8 mouse cellular contexts compared by ENCODE assay signal in genomic region chr1:133267813-133268492, GRCm38 (mm10). TPM values are rescaled to one million over a fixed set of nuclear protein-coding genes. Genes with fewer than 3 reads are reported as not detected.
DNase-seq lines count a peak whose midpoint lies in the region; ATAC-seq and TF ChIP-seq lines count a peak whose summit lies in the region.

No protein-coding gene starts in this region.

- no peak overlapping the region for H3K4me3 ChIP-seq in kidney, adult 2 months (ENCODE audit: insufficient read depth, low read depth, low read length)
- no peak overlapping the region for H3K4me3 ChIP-seq in kidney, embryonic 14.5 days (ENCODE audit: low read length)
- no peak overlapping the region for H3K4me3 ChIP-seq in kidney, embryonic 15.5 days (replicated peaks)

- WGBS in kidney, adult 2 months, result 43% methylated on average over 10 of the region's 10 CpGs
- 33% methylated on average over 10 of the region's 10 CpGs for WGBS in kidney, embryonic 14.5 days
- 39% methylated on average over 10 of the region's 10 CpGs for whole genome bisulfite sequencing in kidney, embryonic 15.5 days

- H3K36me3 ChIP-seq in kidney, adult 2 months (ENCODE audit: control insufficient read depth, insufficient read depth, low read length), result peaks cover 8% of the 10 kb centered on the region
- peaks cover 2% of the 10 kb centered on the region; the same call in 1 of the 2 replicates for H3K36me3 ChIP-seq in kidney, embryonic 14.5 days (ENCODE audit: control insufficient read depth, insufficient read depth, low read length)
- H3K36me3 ChIP-seq in kidney, embryonic 15.5 days, result no peaks in the 10 kb centered on the region

- peak overlapping the region; percentile 9 for H3K27ac ChIP-seq in kidney, adult 2 months (ENCODE audit: insufficient read depth, low read depth, low read length)
- no peak overlapping the region for H3K27ac ChIP-seq in kidney, embryonic 14.5 days (ENCODE audit: low read depth, low read length)
- H3K27ac ChIP-seq in kidney, embryonic 15.5 days, result no peak overlapping the region

- peaks cover 31% of the 10 kb centered on the region for H3K4me1 ChIP-seq in kidney, adult 2 months (ENCODE audit: control insufficient read depth, insufficient read depth, low read length)
- H3K4me1 ChIP-seq in kidney, embryonic 14.5 days (ENCODE audit: control insufficient read depth, insufficient read depth, low read length), result peaks cover 8% of the 10 kb centered on the region; the same call in 1 of the 2 replicates
- H3K4me1 ChIP-seq in kidney, embryonic 15.5 days, result peaks cover 35% of the 10 kb centered on the region

- ATAC-seq in kidney, embryonic 14.5 days (ENCODE audit: low FRiP score, low TSS enrichment), result no peak
- peak; percentile 86 for ATAC-seq in erythroid progenitor cell, adult 5-6 weeks (replicated peaks; ENCODE audit: low FRiP score, poor library complexity, severe bottlenecking)
- ATAC-seq in kidney, embryonic 15.5 days (replicated peaks; ENCODE audit: low FRiP score), result no peak

- no peak overlapping the region for H3K4me2 ChIP-seq in kidney, embryonic 14.5 days (replicated peaks; ENCODE audit: low read depth, low read length)
- no peak overlapping the region for H3K4me2 ChIP-seq in kidney, embryonic 15.5 days

- no peak for TF ChIP-seq POLR2A in kidney, adult 2 months (IDR thresholded peaks at IDR 0.05; ENCODE audit: low read depth, low read length)

- TF ChIP-seq CTCF in kidney, adult 2 months (conservative IDR thresholded peaks at IDR 0.05; ENCODE audit: insufficient read depth, insufficient read length, low read depth, low read length), result no peak

- no peak overlapping the region for H3K9ac ChIP-seq in kidney, embryonic 14.5 days (ENCODE audit: low read depth, low read length)
- no peak overlapping the region for H3K9ac ChIP-seq in kidney, embryonic 15.5 days

- H3K9me3 ChIP-seq in kidney, embryonic 14.5 days (ENCODE audit: control insufficient read depth, low read length), result no peaks in the 10 kb centered on the region
- no peaks in the 10 kb centered on the region for H3K9me3 ChIP-seq in kidney, embryonic 15.5 days (replicated peaks)

- no peaks in the 10 kb centered on the region for H3K27me3 ChIP-seq in kidney, adult 2 months (replicated peaks; ENCODE audit: control insufficient read depth, insufficient read depth, low read length)
- no peaks in the 10 kb centered on the region for H3K27me3 ChIP-seq in kidney, embryonic 14.5 days (ENCODE audit: control insufficient read depth, insufficient read depth, low read length)
- H3K27me3 ChIP-seq in kidney, embryonic 15.5 days, result no peaks in the 10 kb centered on the region; the same call in 1 of the 2 replicates

- no peak for DNase-seq in kidney, adult 2 months
- DNase-seq in layer of hippocampus, postnatal 36 days, result peak; percentile 27 to 50
- DNase-seq in neural tube, embryonic 10.5 days (ENCODE audit: extremely low spot score, low spot score), result peak; percentile 34
- DNase-seq in lung, postnatal 36 days, result no peak
- no peak for DNase-seq in adrenal gland, adult 8-10 months

RNA-seq across cellular contexts. Expression of gene Golt1a, which starts 41.6 kb away (rescaled TPM):
- polyA plus RNA-seq in kidney, adult 2 months (2012; rRNA removed), result 18.1 and 18.9 TPM in 2 replicates
- 2.6 and 6.1 TPM in 2 replicates for polyA plus RNA-seq in kidney, embryonic 14.5 days (2014; fragmentation: Nextera tagmentation; extraction: Ambion mirVana)
- total RNA-seq in erythroid progenitor cell, adult 5-6 weeks (2015; ENCODE audit: low replicate concordance), result not detected in 2 replicates
- not detected in 2 replicates for total RNA-seq in erythroid progenitor cell, adult 5-6 weeks (2017; ENCODE audit: low replicate concordance)
- not detected for total RNA-seq in layer of hippocampus, postnatal 36 days (2021)
- 1 to 10 TPM in 2 of 4 experiments, not detected in 2; 1.2 to 1.9 TPM for total RNA-seq in adrenal gland, adult 8-10 months (2022)
- polyA plus RNA-seq in kidney, embryonic 15.5 days (2015; fragmentation: Nextera tagmentation; extraction: Ambion mirVana), result 4.5 and 5.2 TPM in 2 replicates

RNA-seq across cellular contexts. Expression of gene Kiss1, which starts 53.7 kb away (rescaled TPM):
- polyA plus RNA-seq in kidney, adult 2 months (2012; rRNA removed), result not detected in 2 replicates
- polyA plus RNA-seq in kidney, embryonic 14.5 days (2014; fragmentation: Nextera tagmentation; extraction: Ambion mirVana), result not detected in 2 replicates
- not detected in 2 replicates for total RNA-seq in erythroid progenitor cell, adult 5-6 weeks (2015; ENCODE audit: low replicate concordance)
- not detected in 2 replicates for total RNA-seq in erythroid progenitor cell, adult 5-6 weeks (2017; ENCODE audit: low replicate concordance)
- total RNA-seq in layer of hippocampus, postnatal 36 days (2021), result not detected
- total RNA-seq in adrenal gland, adult 8-10 months (2022), result not detected
- polyA plus RNA-seq in kidney, embryonic 15.5 days (2015; fragmentation: Nextera tagmentation; extraction: Ambion mirVana), result not detected in 2 replicates

Comparison
In these comparisons a context has a peak if more than half of its experiments do, and no peak if none do; other contexts are left out.
1. DNase-seq: peak in layer of hippocampus, postnatal 36 days (2 of 2) and neural tube, embryonic 10.5 days (single experiment); none in kidney, adult 2 months (single experiment), lung, postnatal 36 days (single experiment) and adrenal gland, adult 8-10 months (single experiment).